Mouse (Mus musculus): Measurements from ENCODE around the gene Dalrd3. TPM values are rescaled to one million over a fixed set of nuclear protein-coding genes. Genes with fewer than 3 reads are reported as not detected.
A peak's percentile ranks its signal among the peaks of the same experiment; 100 is the strongest.

Gene Dalrd3
- 66.8 and 103 TPM in 2 replicates for polyA plus RNA-seq (2015; fragmentation: Nextera tagmentation; extraction: Ambion mirVana)

- Histone ChIP-seq H3K4me3 (peak within 1 kb of the TSS; percentile 69), H3K27me3 (no peaks in the 10 kb centered on the region), H3K9me3 (replicated peaks) (no peaks in the 10 kb centered on the region), H3K36me3 (peaks cover 46% of the 10 kb centered on the region), H3K27ac (peak within 1 kb of the TSS; percentile 67), H3K4me1 (replicated peaks) (peaks cover 52% of the 10 kb centered on the region), H3K9ac (peak within 1 kb of the TSS; percentile 68), H3K4me2 (peak within 1 kb of the TSS; percentile 96)
- WGBS, result 6% methylated on average over 42 of the region's 42 CpGs
- peak; percentile 45 for ATAC-seq (replicated peaks; ENCODE audit: insufficient number of reproducible peaks, insufficient read depth, low FRiP score, low read depth)
Observed at GRCm38 (mm10) chr9:108569381-108570206, at the start of gene Dalrd3. TSS of gene Dalrd3 (plus strand) at chr9:108569886.

- Histone ChIP-seq H3K9me3 (replicated peaks) (no peaks in the 10 kb centered on the region), H3K27ac (no peak overlapping the region), H3K36me3 (peaks cover 8% of the 10 kb centered on the region; the same call in 1 of the 2 replicates), H3K27me3 (no peaks in the 10 kb centered on the region), H3K9ac (no peak overlapping the region), H3K4me1 (replicated peaks) (peaks cover 19% of the 10 kb centered on the region), H3K4me2 (no peak overlapping the region), H3K4me3 (no peak overlapping the region)
- ATAC-seq (replicated peaks; ENCODE audit: insufficient number of reproducible peaks, insufficient read depth, low FRiP score, low read depth), result no peak
- 71% methylated on average over 2 of the region's 2 CpGs for WGBS
Observed at GRCm38 (mm10) chr9:108521604-108522003, 48.1 kb upstream of the Dalrd3 start.

- Histone ChIP-seq H3K36me3 (peaks cover 8% of the 10 kb centered on the region; the same call in 1 of the 2 replicates), H3K27me3 (no peaks in the 10 kb centered on the region), H3K9me3 (replicated peaks) (no peaks in the 10 kb centered on the region), H3K4me3 (no peak overlapping the region), H3K9ac (no peak overlapping the region), H3K4me2 (no peak overlapping the region), H3K27ac (no peak overlapping the region), H3K4me1 (replicated peaks) (peaks cover 19% of the 10 kb centered on the region)
- 95% methylated on average over 4 of the region's 4 CpGs for WGBS
- ATAC-seq (replicated peaks; ENCODE audit: insufficient number of reproducible peaks, insufficient read depth, low FRiP score, low read depth), result no peak
Observed at GRCm38 (mm10) chr9:108523341-108523740, 46.3 kb upstream of the Dalrd3 start.

- H3K36me3 ChIP-seq, result peaks cover 23% of the 10 kb centered on the region
- 68% methylated on average over 3 of the region's 3 CpGs for WGBS
- H3K4me3 ChIP-seq, result no peak overlapping the region
- H3K27ac ChIP-seq, result no peak overlapping the region
- ATAC-seq (replicated peaks; ENCODE audit: insufficient number of reproducible peaks, insufficient read depth, low FRiP score, low read depth), result no peak
- no peaks in the 10 kb centered on the region for H3K9me3 ChIP-seq (replicated peaks)
- H3K9ac ChIP-seq, result no peak overlapping the region
- peaks cover 9% of the 10 kb centered on the region for H3K4me1 ChIP-seq (replicated peaks)
- no peak overlapping the region for H3K4me2 ChIP-seq
- H3K27me3 ChIP-seq, result no peaks in the 10 kb centered on the region
Observed at GRCm38 (mm10) chr9:108525400-108525799, 44.3 kb upstream of the Dalrd3 start.

GRCm38 (mm10) chr9:108530954-108531353 is 38.7 kb upstream of the Dalrd3 start:
- WGBS, result 76% methylated on average over 1 of the region's 1 CpGs
- no peaks in the 10 kb centered on the region for H3K4me1 ChIP-seq (replicated peaks)
- H3K36me3 ChIP-seq, result peaks cover 68% of the 10 kb centered on the region
- no peak overlapping the region for H3K9ac ChIP-seq
- no peak overlapping the region for H3K4me3 ChIP-seq
- no peak overlapping the region for H3K27ac ChIP-seq
- no peaks in the 10 kb centered on the region for H3K27me3 ChIP-seq
- no peak overlapping the region for H3K4me2 ChIP-seq
- no peak for ATAC-seq (replicated peaks; ENCODE audit: insufficient number of reproducible peaks, insufficient read depth, low FRiP score, low read depth)
- H3K9me3 ChIP-seq (replicated peaks), result no peaks in the 10 kb centered on the region

GRCm38 (mm10) chr9:108531496-108531895 is 38.2 kb upstream of the Dalrd3 start:
- H3K36me3 ChIP-seq, result peaks cover 74% of the 10 kb centered on the region
- H3K27me3 ChIP-seq, result no peaks in the 10 kb centered on the region
- no peak overlapping the region for H3K9ac ChIP-seq
- no peak overlapping the region for H3K27ac ChIP-seq
- H3K4me1 ChIP-seq (replicated peaks), result no peaks in the 10 kb centered on the region
- no peak overlapping the region for H3K4me2 ChIP-seq
- H3K9me3 ChIP-seq (replicated peaks), result no peaks in the 10 kb centered on the region
- H3K4me3 ChIP-seq, result no peak overlapping the region
- WGBS, result 98% methylated on average over 1 of the region's 1 CpGs
- no peak for ATAC-seq (replicated peaks; ENCODE audit: insufficient number of reproducible peaks, insufficient read depth, low FRiP score, low read depth)

GRCm38 (mm10) chr9:108540846-108541245 is 28.8 kb upstream of the Dalrd3 start:
- Histone ChIP-seq H3K27ac (no peak overlapping the region), H3K4me2 (no peak overlapping the region)

GRCm38 (mm10) chr9:108545986-108546385 is 23.7 kb upstream of the Dalrd3 start:
- Histone ChIP-seq H3K4me2 (no peak overlapping the region), H3K9me3 (replicated peaks) (no peaks in the 10 kb centered on the region), H3K36me3 (peaks cover 88% of the 10 kb centered on the region), H3K27me3 (no peaks in the 10 kb centered on the region), H3K4me3 (no peak overlapping the region), H3K4me1 (replicated peaks) (no peaks in the 10 kb centered on the region), H3K9ac (no peak overlapping the region), H3K27ac (no peak overlapping the region)
- WGBS, result 94% methylated on average over 3 of the region's 3 CpGs
- ATAC-seq (replicated peaks; ENCODE audit: insufficient number of reproducible peaks, insufficient read depth, low FRiP score, low read depth), result no peak

More at GRCm38 (mm10) chr9:108540846-108541245, 28.8 kb upstream of the Dalrd3 start:
- no peak for ATAC-seq (replicated peaks; ENCODE audit: insufficient number of reproducible peaks, insufficient read depth, low FRiP score, low read depth)
- Histone ChIP-seq H3K27me3 (no peaks in the 10 kb centered on the region), H3K9ac (no peak overlapping the region), H3K4me3 (no peak overlapping the region), H3K9me3 (replicated peaks) (no peaks in the 10 kb centered on the region), H3K4me1 (replicated peaks) (no peaks in the 10 kb centered on the region), H3K36me3 (peaks cover 80% of the 10 kb centered on the region)

GRCm38 (mm10) chr9:108546875-108547274 is 22.8 kb upstream of the Dalrd3 start:
- Histone ChIP-seq H3K4me2 (no peak overlapping the region), H3K9me3 (replicated peaks) (no peaks in the 10 kb centered on the region), H3K4me1 (replicated peaks) (no peaks in the 10 kb centered on the region), H3K27me3 (no peaks in the 10 kb centered on the region), H3K27ac (no peak overlapping the region), H3K36me3 (peaks cover 82% of the 10 kb centered on the region), H3K9ac (no peak overlapping the region), H3K4me3 (no peak overlapping the region)
- no peak for ATAC-seq (replicated peaks; ENCODE audit: insufficient number of reproducible peaks, insufficient read depth, low FRiP score, low read depth)
- WGBS, result 88% methylated on average over 1 of the region's 1 CpGs

- no peak overlapping the region for H3K9ac ChIP-seq
- no peak overlapping the region for H3K4me3 ChIP-seq
- peaks cover 16% of the 10 kb centered on the region for H3K4me1 ChIP-seq (replicated peaks)
- no peaks in the 10 kb centered on the region for H3K27me3 ChIP-seq
- H3K36me3 ChIP-seq, result peaks cover 72% of the 10 kb centered on the region
- H3K27ac ChIP-seq, result no peak overlapping the region
- ATAC-seq (replicated peaks; ENCODE audit: insufficient number of reproducible peaks, insufficient read depth, low FRiP score, low read depth), result no peak
- no peaks in the 10 kb centered on the region for H3K9me3 ChIP-seq (replicated peaks)
- H3K4me2 ChIP-seq, result no peak overlapping the region
- WGBS, result 86% methylated on average over 4 of the region's 4 CpGs
Observed at GRCm38 (mm10) chr9:108559169-108559568, 10.5 kb upstream of the Dalrd3 start.

GRCm38 (mm10) chr9:108560227-108560841 is 9.4 kb upstream of the Dalrd3 start, which contains the start of gene Impdh2:
TSS of gene Impdh2 (plus strand) at chr9:108560286.
- H3K27me3 ChIP-seq, result no peaks in the 10 kb centered on the region
- H3K36me3 ChIP-seq, result peaks cover 72% of the 10 kb centered on the region
- WGBS, result under 1% methylated on average over 53 of the region's 53 CpGs
- ATAC-seq (replicated peaks; ENCODE audit: insufficient number of reproducible peaks, insufficient read depth, low FRiP score, low read depth), result peak; percentile 98
- H3K27ac ChIP-seq, result peak within 1 kb of the TSS; percentile 83
- peak within 1 kb of the TSS; percentile 77 for H3K9ac ChIP-seq
- peaks cover 16% of the 10 kb centered on the region for H3K4me1 ChIP-seq (replicated peaks)
- H3K9me3 ChIP-seq (replicated peaks), result no peaks in the 10 kb centered on the region
- peak within 1 kb of the TSS; percentile 75 for H3K4me2 ChIP-seq
- H3K4me3 ChIP-seq, result peak within 1 kb of the TSS; percentile 63

Data from heart, embryonic 15.5 days (tissue).